ENCODE assay signal across 14 mouse cellular contexts in genomic region chr2:51531106-51531839, GRCm38 (mm10).
DNase-seq lines count a peak whose midpoint lies in the region; ATAC-seq lines count a peak whose summit lies in the region.
"Had no signal": no experiment of that assay in that cellular context is flagged by ENCODE, and none has a peak within 500 bp of the region (broad histone marks: within the 10 kb centered on the region; RNA-seq: fewer than 3 reads in every experiment).

No protein-coding gene starts in this region.

- no peak for ATAC-seq in hindbrain, embryonic 12.5 days (ENCODE audit: low FRiP score)
- ATAC-seq in hindbrain, embryonic 14.5 days (ENCODE audit: low FRiP score) = no peak
- peak; percentile 85 for ATAC-seq in embryonic facial prominence, embryonic 14.5 days (ENCODE audit: low read depth)
- ATAC-seq in midbrain, embryonic 14.5 days (ENCODE audit: low FRiP score, low TSS enrichment) = no peak
- ATAC-seq: forebrain, embryonic 15.5 days had no signal

- DNase-seq in hindbrain, embryonic 14.5 days (ENCODE audit: low spot score) = no peak
- DNase-seq in R1 (ENCODE audit: low read depth, low spot score) = peak; percentile 89
- DNase-seq in embryonic facial prominence, embryonic 14.5 days (ENCODE audit: low spot score) = peak; percentile 89
- peak; percentile 64 for DNase-seq in midbrain, embryonic 14.5 days
- no peak for DNase-seq in gastrocnemius, postnatal 10 days
- no peak for DNase-seq in frontal cortex, postnatal 36 days (ENCODE audit: low spot score in 2 of 2)
- DNase-seq in cerebellum, adult 8-10 months = no peak
- DNase-seq: heart, postnatal 36 days; kidney, postnatal 10 days; lung, adult 18-20 months had no signal

- H3K4me1 ChIP-seq in hindbrain, embryonic 12.5 days = peaks cover 16% of the 10 kb centered on the region
- H3K4me1 ChIP-seq in hindbrain, embryonic 14.5 days (replicated peaks; ENCODE audit: control insufficient read depth, insufficient read depth, low read length) = no peaks in the 10 kb centered on the region
- peaks cover 21% of the 10 kb centered on the region for H3K4me1 ChIP-seq in embryonic facial prominence, embryonic 14.5 days (ENCODE audit: control insufficient read depth, insufficient read depth, low read length)
- H3K4me1 ChIP-seq in midbrain, embryonic 14.5 days (ENCODE audit: control insufficient read depth, insufficient read depth, low read length) = peaks cover 4% of the 10 kb centered on the region; the same call in 1 of the 2 replicates
- H3K4me1 ChIP-seq: forebrain, embryonic 15.5 days had no signal

- 23% methylated on average over 10 of the region's 10 CpGs for WGBS in hindbrain, embryonic 12.5 days
- WGBS in hindbrain, embryonic 14.5 days = 26% methylated on average over 10 of the region's 10 CpGs
- 10% methylated on average over 10 of the region's 10 CpGs for WGBS in embryonic facial prominence, embryonic 14.5 days
- WGBS in midbrain, embryonic 14.5 days = 37% methylated on average over 10 of the region's 10 CpGs

- H3K9ac ChIP-seq in hindbrain, embryonic 12.5 days = no peak overlapping the region
- no peak overlapping the region for H3K9ac ChIP-seq in hindbrain, embryonic 14.5 days
- no peak overlapping the region for H3K9ac ChIP-seq in embryonic facial prominence, embryonic 14.5 days (ENCODE audit: low read depth, low read length)
- no peak overlapping the region for H3K9ac ChIP-seq in midbrain, embryonic 14.5 days (replicated peaks; ENCODE audit: low read length)
- H3K9ac ChIP-seq: forebrain, embryonic 15.5 days had no signal

- peak overlapping the region; percentile 30; the same call in 1 of the 2 replicates for H3K27ac ChIP-seq in hindbrain, embryonic 12.5 days
- no peak overlapping the region for H3K27ac ChIP-seq in hindbrain, embryonic 14.5 days
- no peak overlapping the region; the same call in none of the 2 replicates for H3K27ac ChIP-seq in embryonic facial prominence, embryonic 14.5 days (replicated peaks; ENCODE audit: low read depth, low read length)
- peak overlapping the region; percentile 15; the same call in 1 of the 2 replicates for H3K27ac ChIP-seq in midbrain, embryonic 14.5 days (replicated peaks; ENCODE audit: low read depth, low read length)
- H3K27ac ChIP-seq: forebrain, embryonic 15.5 days; left cerebral cortex, adult 2 months had no signal

- no peaks in the 10 kb centered on the region for H3K27me3 ChIP-seq in hindbrain, embryonic 12.5 days
- no peaks in the 10 kb centered on the region for H3K27me3 ChIP-seq in hindbrain, embryonic 14.5 days (ENCODE audit: control insufficient read depth, insufficient read depth, low read length)
- H3K27me3 ChIP-seq in embryonic facial prominence, embryonic 14.5 days (replicated peaks; ENCODE audit: control insufficient read depth, insufficient read depth, low read length) = no peaks in the 10 kb centered on the region
- H3K27me3 ChIP-seq in midbrain, embryonic 14.5 days (ENCODE audit: control insufficient read depth, insufficient read depth, low read length) = no peaks in the 10 kb centered on the region
- H3K27me3 ChIP-seq: forebrain, embryonic 15.5 days had no signal

- H3K4me2 ChIP-seq in hindbrain, embryonic 12.5 days (replicated peaks) = no peak overlapping the region
- no peak overlapping the region for H3K4me2 ChIP-seq in hindbrain, embryonic 14.5 days (replicated peaks)
- no peak overlapping the region for H3K4me2 ChIP-seq in embryonic facial prominence, embryonic 14.5 days (ENCODE audit: low read depth, low read length)
- no peak overlapping the region for H3K4me2 ChIP-seq in midbrain, embryonic 14.5 days (ENCODE audit: low read length)
- H3K4me2 ChIP-seq: forebrain, embryonic 15.5 days had no signal

- no peaks in the 10 kb centered on the region for H3K36me3 ChIP-seq in hindbrain, embryonic 12.5 days
- H3K36me3 ChIP-seq in hindbrain, embryonic 14.5 days (replicated peaks; ENCODE audit: control insufficient read depth, insufficient read depth) = no peaks in the 10 kb centered on the region
- no peaks in the 10 kb centered on the region for H3K36me3 ChIP-seq in embryonic facial prominence, embryonic 14.5 days (ENCODE audit: control insufficient read depth, insufficient read depth, low read length)
- no peaks in the 10 kb centered on the region for H3K36me3 ChIP-seq in midbrain, embryonic 14.5 days (ENCODE audit: control insufficient read depth, insufficient read depth, low read length)
- H3K36me3 ChIP-seq: forebrain, embryonic 15.5 days; G1E had no signal

- no peaks in the 10 kb centered on the region for H3K9me3 ChIP-seq in hindbrain, embryonic 12.5 days (replicated peaks)
- H3K9me3 ChIP-seq in hindbrain, embryonic 14.5 days (ENCODE audit: control insufficient read depth, low read length) = no peaks in the 10 kb centered on the region
- no peaks in the 10 kb centered on the region for H3K9me3 ChIP-seq in embryonic facial prominence, embryonic 14.5 days (ENCODE audit: control insufficient read depth, low read length)
- H3K9me3 ChIP-seq in midbrain, embryonic 14.5 days (ENCODE audit: control insufficient read depth, low read length) = no peaks in the 10 kb centered on the region
- H3K9me3 ChIP-seq: forebrain, embryonic 15.5 days had no signal

- H3K4me3 ChIP-seq in hindbrain, embryonic 12.5 days = no peak overlapping the region
- no peak overlapping the region for H3K4me3 ChIP-seq in hindbrain, embryonic 14.5 days (replicated peaks; ENCODE audit: low read length)
- no peak overlapping the region for H3K4me3 ChIP-seq in embryonic facial prominence, embryonic 14.5 days (ENCODE audit: low read depth, low read length)
- no peak overlapping the region for H3K4me3 ChIP-seq in midbrain, embryonic 14.5 days (replicated peaks; ENCODE audit: low read depth, low read length)
- H3K4me3 ChIP-seq: forebrain, embryonic 15.5 days; left cerebral cortex, adult 2 months had no signal

Comparison
In these comparisons a context has a peak if more than half of its experiments do, and no peak if none do; other contexts are left out.
1. H3K27ac ChIP-seq: peak in hindbrain, embryonic 12.5 days (single experiment) and midbrain, embryonic 14.5 days (single experiment); none in hindbrain, embryonic 14.5 days (single experiment) and embryonic facial prominence, embryonic 14.5 days (single experiment).
2. DNase-seq: peak in R1 (single experiment), embryonic facial prominence, embryonic 14.5 days (single experiment) and midbrain, embryonic 14.5 days (single experiment); none in hindbrain, embryonic 14.5 days (single experiment), gastrocnemius, postnatal 10 days (single experiment), frontal cortex, postnatal 36 days (0 of 2) and cerebellum, adult 8-10 months (single experiment).